Mouse (Mus musculus) cortical plate, adult 2 months (tissue): Measurements from ENCODE around the gene Camta1.

Experiments
- CTCF ChIP-seq: fragments of 200-500 bp; IDR thresholded peaks from 2 replicates; pipeline ENCODE4 v1.5.1; 2011; ENCODE audit warnings: mild to moderate bottlenecking, control low read depth, low read length; ENCODE audit not compliant: insufficient read depth; ENCODE audit errors: extremely low read depth
- POLR2A ChIP-seq: fragments of 200-500 bp; IDR thresholded peaks from 2 replicates; pipeline ENCODE4 v1.6.1; 2011; ENCODE audit warnings: mild to moderate bottlenecking, low read length, control low read depth; ENCODE audit not compliant: insufficient read depth; ENCODE audit errors: extremely low read depth

DNA sequence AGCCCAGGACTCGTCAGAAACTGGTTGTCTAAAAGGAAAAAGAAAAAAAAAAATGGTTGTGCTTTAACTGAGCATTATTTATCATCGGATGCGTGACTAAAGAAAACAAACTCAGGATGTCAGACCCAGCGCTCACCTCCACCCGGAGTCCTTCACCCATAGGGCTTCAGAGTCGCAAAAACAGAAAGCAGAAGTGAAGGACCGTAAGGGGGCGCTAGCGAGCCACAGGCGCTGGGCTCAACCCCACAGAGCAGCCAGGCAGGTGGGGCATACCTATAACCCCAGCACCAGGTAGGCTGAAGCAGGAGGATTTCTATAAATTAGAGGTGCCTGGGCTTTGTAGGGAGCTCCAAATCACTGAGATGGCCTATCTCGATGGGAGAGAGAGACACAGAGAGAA, 39.7 kb upstream of the Camta1 start:
- TF ChIP-seq CTCF = no peak
- TF ChIP-seq POLR2A = no peak
